Mouse (Mus musculus): ENCODE data around the gene Plxnc1. TPM values are rescaled to one million over a fixed set of nuclear protein-coding genes. Genes with fewer than 3 reads are reported as not detected.

Plxnc1 gene
- total and polyA plus RNA-seq, 2 experiments from 2014 or later, result 1.4 to 9.4 TPM

GRCm38 (mm10) chr10:94935270-94935669 is 9.4 kb downstream of the Plxnc1 start:
- no peak overlapping the region for H3K4me2 ChIP-seq (ENCODE audit: low read depth, low read length)
- no peaks in the 10 kb centered on the region for H3K27me3 ChIP-seq (ENCODE audit: control insufficient read depth, insufficient read depth, low read length)
- no peak for DNase-seq (ENCODE audit: low spot score)
- WGBS, result 76% methylated on average over 4 of the region's 4 CpGs
- H3K9ac ChIP-seq (replicated peaks; ENCODE audit: low read depth, low read length), result no peak overlapping the region
- no peak overlapping the region for H3K27ac ChIP-seq (ENCODE audit: low read depth)
- no peak for ATAC-seq (ENCODE audit: insufficient read depth, low read depth)
- H3K4me3 ChIP-seq (ENCODE audit: low read depth, low read length), result no peak overlapping the region
- TF ChIP-seq EP300 (IDR thresholded peaks at IDR 0.05; ENCODE audit: low read depth) (no peak), CTCF (IDR thresholded peaks at IDR 0.05; ENCODE audit: low read depth) (no peak)
- no peaks in the 10 kb centered on the region for H3K36me3 ChIP-seq (replicated peaks; ENCODE audit: control insufficient read depth, insufficient read depth, low read length)
- 0 out of 2 replicates have a peak, but pooled peaks cover 3% of the 10 kb centered on the region for H3K4me1 ChIP-seq (ENCODE audit: control insufficient read depth, insufficient read depth)
- H3K9me3 ChIP-seq (replicated peaks; ENCODE audit: control insufficient read depth, low read length), result no peaks in the 10 kb centered on the region

DNA sequence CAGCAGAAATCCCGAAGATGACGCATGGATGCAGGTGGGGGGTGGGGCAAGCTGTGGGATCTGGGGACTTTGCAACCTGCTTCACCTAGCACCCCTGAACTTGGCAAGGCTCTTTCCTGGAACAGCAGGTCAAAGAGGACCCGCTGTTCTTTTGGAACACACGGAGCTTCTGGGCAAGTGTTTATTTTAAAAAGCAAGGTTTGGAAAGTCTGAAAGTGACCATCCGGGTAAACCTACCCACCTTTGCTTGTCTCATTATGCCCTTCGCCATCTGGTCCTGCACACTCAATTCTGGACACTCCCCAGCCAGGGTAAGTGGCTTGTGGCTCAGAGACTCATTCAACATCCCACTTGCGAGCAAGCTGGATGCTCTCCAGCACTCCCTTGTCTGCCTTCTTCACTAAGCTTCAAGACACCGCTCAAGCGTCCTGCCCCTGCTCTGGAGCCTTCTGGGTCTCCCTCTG is 10.5 kb downstream of the Plxnc1 start:
- DNase-seq (ENCODE audit: low spot score) (no peak), ATAC-seq (ENCODE audit: insufficient read depth, low read depth) (no peak)
- TF ChIP-seq EP300 (IDR thresholded peaks at IDR 0.05; ENCODE audit: low read depth) (no peak), CTCF (IDR thresholded peaks at IDR 0.05; ENCODE audit: low read depth) (no peak)
- Histone ChIP-seq H3K4me3 (ENCODE audit: low read depth, low read length) (no peak overlapping the region), H3K27ac (ENCODE audit: low read depth) (no peak overlapping the region), H3K27me3 (ENCODE audit: control insufficient read depth, insufficient read depth, low read length) (no peaks in the 10 kb centered on the region), H3K9ac (replicated peaks; ENCODE audit: low read depth, low read length) (no peak overlapping the region), H3K4me1 (ENCODE audit: control insufficient read depth, insufficient read depth) (0 out of 2 replicates have a peak, but pooled peaks cover 3% of the 10 kb centered on the region), H3K9me3 (replicated peaks; ENCODE audit: control insufficient read depth, low read length) (no peaks in the 10 kb centered on the region), H3K36me3 (replicated peaks; ENCODE audit: control insufficient read depth, insufficient read depth, low read length) (no peaks in the 10 kb centered on the region), H3K4me2 (ENCODE audit: low read depth, low read length) (no peak overlapping the region)
- WGBS, result 81% methylated on average over 9 of the region's 9 CpGs

DNA sequence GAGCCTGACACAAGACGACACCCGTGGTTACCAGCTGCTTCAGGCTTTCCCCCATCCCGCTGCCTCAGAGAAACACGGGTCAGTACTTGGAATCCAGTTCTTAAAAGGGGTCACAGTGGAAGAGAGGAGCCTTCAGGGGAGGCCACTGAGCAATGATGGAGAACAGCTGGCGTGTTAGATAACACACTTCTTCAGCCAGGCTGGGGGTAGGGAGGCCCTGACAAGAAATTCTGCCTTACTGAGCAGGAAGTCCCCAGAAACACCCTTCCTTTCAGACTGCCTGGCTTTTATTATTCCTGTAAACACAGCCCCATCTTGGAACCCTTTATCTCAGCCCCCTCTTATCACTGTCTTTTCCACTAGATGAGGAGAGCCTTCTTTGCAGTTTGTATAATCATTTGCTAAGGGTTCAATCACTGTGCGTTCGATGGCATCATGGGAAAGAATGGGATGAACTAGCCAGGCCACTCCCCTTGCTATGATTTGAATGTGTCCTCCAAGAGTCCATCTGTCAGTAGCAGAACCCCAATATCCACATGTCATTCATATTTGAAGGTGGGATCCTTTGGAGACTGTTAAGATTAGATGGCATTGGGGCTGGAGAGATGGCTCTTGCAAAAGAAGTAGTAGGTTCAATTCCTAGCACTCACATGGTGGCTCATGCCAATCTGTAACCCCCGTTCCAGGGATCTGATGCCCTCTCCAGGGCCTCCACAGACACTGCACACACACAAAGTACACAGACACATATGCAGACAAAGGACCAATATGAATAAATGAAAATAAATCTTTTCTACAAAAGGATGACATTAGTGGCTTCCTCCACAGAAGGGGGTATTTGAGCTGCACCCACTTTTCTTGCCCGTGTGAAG is 12.4 kb downstream of the Plxnc1 start:
- 0 out of 2 replicates have a peak, but pooled peaks cover 3% of the 10 kb centered on the region for H3K4me1 ChIP-seq (ENCODE audit: control insufficient read depth, insufficient read depth)
- H3K27me3 ChIP-seq (ENCODE audit: control insufficient read depth, insufficient read depth, low read length), result no peaks in the 10 kb centered on the region
- H3K4me3 ChIP-seq (ENCODE audit: low read depth, low read length), result no peak overlapping the region
- ATAC-seq (ENCODE audit: insufficient read depth, low read depth) (peak; percentile 77), DNase-seq (ENCODE audit: low spot score) (peak; percentile 78)
- no peak overlapping the region for H3K4me2 ChIP-seq (ENCODE audit: low read depth, low read length)
- TF ChIP-seq EP300 (IDR thresholded peaks at IDR 0.05; ENCODE audit: low read depth) (no peak), CTCF (IDR thresholded peaks at IDR 0.05; ENCODE audit: low read depth) (no peak)
- H3K9ac ChIP-seq (replicated peaks; ENCODE audit: low read depth, low read length), result no peak overlapping the region
- WGBS, result 31% methylated on average over 9 of the region's 9 CpGs
- no peaks in the 10 kb centered on the region for H3K9me3 ChIP-seq (replicated peaks; ENCODE audit: control insufficient read depth, low read length)
- H3K36me3 ChIP-seq (replicated peaks; ENCODE audit: control insufficient read depth, insufficient read depth, low read length), result no peaks in the 10 kb centered on the region
- H3K27ac ChIP-seq (ENCODE audit: low read depth), result no peak overlapping the region; the same call in 1 of the 2 replicates

- Histone ChIP-seq H3K4me3 (ENCODE audit: low read depth, low read length) (no peak overlapping the region), H3K9ac (replicated peaks; ENCODE audit: low read depth, low read length) (no peak overlapping the region), H3K27ac (ENCODE audit: low read depth) (no peak overlapping the region), H3K4me1 (ENCODE audit: control insufficient read depth, insufficient read depth) (0 out of 2 replicates have a peak, but pooled peaks cover under 1% of the 10 kb centered on the region), H3K27me3 (ENCODE audit: control insufficient read depth, insufficient read depth, low read length) (no peaks in the 10 kb centered on the region), H3K9me3 (replicated peaks; ENCODE audit: control insufficient read depth, low read length) (no peaks in the 10 kb centered on the region), H3K36me3 (replicated peaks; ENCODE audit: control insufficient read depth, insufficient read depth, low read length) (no peaks in the 10 kb centered on the region), H3K4me2 (ENCODE audit: low read depth, low read length) (no peak overlapping the region)
- TF ChIP-seq CTCF (IDR thresholded peaks at IDR 0.05; ENCODE audit: low read depth), result no peak
- TF ChIP-seq EP300 (IDR thresholded peaks at IDR 0.05; ENCODE audit: low read depth), result no peak
- ATAC-seq (ENCODE audit: insufficient read depth, low read depth), result no peak
- 74% methylated on average over 4 of the region's 4 CpGs for WGBS
- no peak for DNase-seq (ENCODE audit: low spot score)
Measured at GRCm38 (mm10) chr10:94928164-94928563, 16.5 kb downstream of the Plxnc1 start.

- no peak for TF ChIP-seq CTCF (IDR thresholded peaks at IDR 0.05; ENCODE audit: low read depth)
- no peak for TF ChIP-seq EP300 (IDR thresholded peaks at IDR 0.05; ENCODE audit: low read depth)
- Histone ChIP-seq H3K9ac (replicated peaks; ENCODE audit: low read depth, low read length) (no peak overlapping the region), H3K4me3 (ENCODE audit: low read depth, low read length) (no peak overlapping the region), H3K27ac (ENCODE audit: low read depth) (no peak overlapping the region), H3K9me3 (replicated peaks; ENCODE audit: control insufficient read depth, low read length) (no peaks in the 10 kb centered on the region), H3K4me1 (ENCODE audit: control insufficient read depth, insufficient read depth) (no peaks in the 10 kb centered on the region), H3K36me3 (replicated peaks; ENCODE audit: control insufficient read depth, insufficient read depth, low read length) (no peaks in the 10 kb centered on the region), H3K27me3 (ENCODE audit: control insufficient read depth, insufficient read depth, low read length) (no peaks in the 10 kb centered on the region), H3K4me2 (ENCODE audit: low read depth, low read length) (no peak overlapping the region)
- DNase-seq (ENCODE audit: low spot score), result no peak
- no peak for ATAC-seq (ENCODE audit: insufficient read depth, low read depth)
- 64% methylated on average over 3 of the region's 3 CpGs for whole genome bisulfite sequencing
Measured at GRCm38 (mm10) chr10:94926297-94926696, 18.3 kb downstream of the Plxnc1 start.

Data from heart, postnatal 0 days (tissue).